In the genomic region with DNA sequence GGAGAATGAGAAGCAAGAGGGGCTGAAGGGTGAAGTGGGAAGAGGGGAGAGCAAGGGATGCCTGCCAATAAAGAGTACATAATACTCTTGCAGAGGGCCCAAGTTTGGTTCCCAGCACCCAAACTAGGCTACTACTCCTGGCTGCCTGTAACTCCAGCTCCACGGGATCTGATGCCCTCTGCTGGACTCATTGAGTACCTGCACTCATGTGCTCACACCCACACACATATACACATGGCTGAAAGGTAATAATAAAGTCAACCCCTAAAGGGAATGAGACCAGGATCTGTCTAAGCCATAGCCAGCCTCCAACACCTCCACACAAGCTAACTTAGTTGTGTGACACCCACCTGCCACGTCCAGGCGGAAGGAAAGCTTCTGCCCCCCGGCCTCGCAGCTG, we compare ENCODE assay signal across 19 mouse cellular contexts. TPM values are rescaled to one million over a fixed set of nuclear protein-coding genes. Genes with fewer than 3 reads are reported as not detected.
DNase-seq lines count a peak whose midpoint lies in the region; TF ChIP-seq lines count a peak whose summit lies in the region.
"Had no signal": no experiment of that assay in that cellular context is flagged by ENCODE, and none has a peak within 500 bp of the region (broad histone marks: within the 10 kb centered on the region; RNA-seq: fewer than 3 reads in every experiment).

No protein-coding gene starts in this region.

- no peak for DNase-seq in layer of hippocampus, adult 2 months (ENCODE audit: low spot score in 2 of 2)
- DNase-seq in layer of hippocampus, adult 9-11 months: no peak
- peak; percentile 29 for DNase-seq in ES-CJ7 (ENCODE audit: low read depth, low spot score)
- peak; percentile 57 for DNase-seq in ZHBTc4 (ENCODE audit: low read depth, low spot score)
- DNase-seq in T-cell, adult 2 months (ENCODE audit: low spot score): no peak
- no peak for DNase-seq in embryo, embryonic 10 days (ENCODE audit: low spot score)
- DNase-seq: adrenal gland, postnatal 36 days; cerebellum, adult 2 months; cerebellum, postnatal 10 days; embryo, embryonic 11 days; heart, adult 18-20 months had no signal

- H3K27ac ChIP-seq in layer of hippocampus, adult 2 months: no peak overlapping the region
- H3K27ac ChIP-seq: embryonic facial prominence, embryonic 15.5 days; forebrain, embryonic 10.5 days; heart, embryonic 15.5 days; hindbrain, embryonic 10.5 days; hindbrain, embryonic 14.5 days; intestine, embryonic 15.5 days had no signal

- no peak overlapping the region for H3K4me3 ChIP-seq in layer of hippocampus, adult 2 months
- H3K4me3 ChIP-seq in E14TG2a.4 (replicated peaks; ENCODE audit: low read length): no peak overlapping the region
- H3K4me3 ChIP-seq: embryonic facial prominence, embryonic 15.5 days; erythroblast, embryonic 14.5 days; forebrain, embryonic 10.5 days; heart, embryonic 15.5 days; hindbrain, embryonic 10.5 days; intestine, embryonic 15.5 days had no signal

- H3K36me3 ChIP-seq in E14TG2a.4 (ENCODE audit: insufficient read depth, low read length): no peaks in the 10 kb centered on the region
- H3K36me3 ChIP-seq: embryonic facial prominence, embryonic 15.5 days; forebrain, embryonic 10.5 days; hindbrain, embryonic 10.5 days; intestine, embryonic 15.5 days had no signal

- H3K9me3 ChIP-seq in E14TG2a.4 (ENCODE audit: low read length): peaks cover 7% of the 10 kb centered on the region
- H3K9me3 ChIP-seq: embryonic facial prominence, embryonic 15.5 days; heart, embryonic 15.5 days; intestine, embryonic 15.5 days had no signal

- TF ChIP-seq CTCF in layer of hippocampus, adult 2 months (conservative IDR thresholded peaks at IDR 0.05): peak; percentile 21; the same call in 1 of the 2 replicates
- peak; percentile 46 for TF ChIP-seq CTCF in E14TG2a.4 (conservative IDR thresholded peaks at IDR 0.05; ENCODE audit: low read length)

- H3K4me1 ChIP-seq in E14TG2a.4 (replicated peaks; ENCODE audit: low read depth, low read length): peaks cover 4% of the 10 kb centered on the region
- H3K4me1 ChIP-seq: embryonic facial prominence, embryonic 15.5 days; forebrain, embryonic 10.5 days; heart, embryonic 15.5 days; hindbrain, embryonic 10.5 days; intestine, embryonic 15.5 days had no signal

- peaks cover 11% of the 10 kb centered on the region; the same call in 1 of the 2 replicates for H3K27me3 ChIP-seq in E14TG2a.4 (ENCODE audit: insufficient read depth, low read length)
- H3K27me3 ChIP-seq: embryonic facial prominence, embryonic 15.5 days; heart, embryonic 15.5 days; intestine, embryonic 15.5 days had no signal

RNA-seq across cellular contexts. Expression of a gene that starts 30.3 kb away (rescaled TPM):
- 1 to 10 TPM; 1.2 to 1.5 TPM for total RNA-seq in layer of hippocampus, adult 2 months (2021)

RNA-seq across cellular contexts. Expression of a gene that starts 57.6 kb away (rescaled TPM):
- total RNA-seq in layer of hippocampus, adult 2 months (2021): 1 to 10 TPM; 7.8 to 8.7 TPM

Comparison
In these comparisons a context has a peak if more than half of its experiments do, and no peak if none do; other contexts are left out.
1. DNase-seq: peak in ES-CJ7 (single experiment) and ZHBTc4 (single experiment); none in layer of hippocampus, adult 2 months (0 of 2), layer of hippocampus, adult 9-11 months (single experiment), T-cell, adult 2 months (single experiment) and embryo, embryonic 10 days (single experiment).